Mouse (Mus musculus) neural tube, embryonic 11.5 days (tissue): Measurements from ENCODE around the gene Ttc5. TPM values are rescaled to one million over a fixed set of nuclear protein-coding genes. Genes with fewer than 3 reads are reported as not detected.

Source experiments
- ATAC-seq: fragments of 200-750 bp; cut with Nextera tagmentation; 2 replicates; pipeline ENCODE4 v1.8.0; 2017; ENCODE audit warnings: moderate number of reproducible peaks, mild to moderate bottlenecking, moderate TSS enrichment, moderate library complexity; ENCODE audit not compliant: insufficient read depth, low FRiP score, low TSS enrichment
- DNase-seq: peaks from one replicate; pipeline ENCODE4 v3.0.0-alpha.2; 2015; ENCODE audit warnings: low spot score
- H3K27ac ChIP-seq: fragments of 300-500 bp; sonication (generic); 2 replicates; pipeline ENCODE4 v1.5.1; 2014; ENCODE audit warnings: low read depth, mild to moderate bottlenecking, low read length
- H3K27me3 ChIP-seq: fragments of 300-500 bp; sonication (generic); 2 replicates; pipeline ENCODE4 v1.6.1; 2014; ENCODE audit warnings: mild to moderate bottlenecking, low read length, mixed read lengths; ENCODE audit not compliant: control insufficient read depth, insufficient read depth
- H3K36me3 ChIP-seq: fragments of 300-500 bp; sonication (generic); 2 replicates; pipeline ENCODE4 v1.6.1; 2014; ENCODE audit warnings: mild to moderate bottlenecking, low read length, moderate library complexity, mixed read lengths; ENCODE audit not compliant: control insufficient read depth, insufficient read depth
- H3K4me1 ChIP-seq: fragments of 300-500 bp; sonication (generic); 2 replicates; pipeline ENCODE4 v1.6.1; 2014; ENCODE audit warnings: low read length, mixed read lengths; ENCODE audit not compliant: control insufficient read depth, insufficient read depth
- H3K4me2 ChIP-seq: fragments of 300-500 bp; sonication (generic); 2 replicates; pipeline ENCODE4 v1.6.1; 2014; ENCODE audit warnings: low read depth, mild to moderate bottlenecking, moderate library complexity
- H3K4me3 ChIP-seq: fragments of 300-500 bp; sonication (generic); 2 replicates; pipeline ENCODE4 v1.5.1; 2014; ENCODE audit warnings: low read depth, low read length
- H3K9ac ChIP-seq: fragments of 300-500 bp; sonication (generic); 2 replicates; pipeline ENCODE4 v1.6.1; 2014; ENCODE audit warnings: mild to moderate bottlenecking, low read length
- H3K9me3 ChIP-seq: fragments of 300-500 bp; sonication (generic); 2 replicates; pipeline ENCODE4 v1.6.1; 2016; ENCODE audit warnings: low read length; ENCODE audit not compliant: control insufficient read depth
- WGBS: fragments of 180-500 bp; shearing (Covaris S2); extraction: QIAGEN DNeasy Blood & Tissue Kit; methylation state at CpG from one replicate; pipeline ENCODE4 v1.1.7; 2014; 5-methylcytosine and 5-hydroxymethylcytosine counted together
- polyA plus RNA-seq: library from polyadenylated mRNA; unstranded; fragments of >200 nt; fragmentation: Nextera tagmentation; extraction: Ambion mirVana; gene quantifications from 2 replicates; pipeline ENCODE4 v1.2.1, GENCODE M21; 2014

Gene Ttc5
- 100 and 103 TPM in 2 replicates for polyA plus RNA-seq

DNA sequence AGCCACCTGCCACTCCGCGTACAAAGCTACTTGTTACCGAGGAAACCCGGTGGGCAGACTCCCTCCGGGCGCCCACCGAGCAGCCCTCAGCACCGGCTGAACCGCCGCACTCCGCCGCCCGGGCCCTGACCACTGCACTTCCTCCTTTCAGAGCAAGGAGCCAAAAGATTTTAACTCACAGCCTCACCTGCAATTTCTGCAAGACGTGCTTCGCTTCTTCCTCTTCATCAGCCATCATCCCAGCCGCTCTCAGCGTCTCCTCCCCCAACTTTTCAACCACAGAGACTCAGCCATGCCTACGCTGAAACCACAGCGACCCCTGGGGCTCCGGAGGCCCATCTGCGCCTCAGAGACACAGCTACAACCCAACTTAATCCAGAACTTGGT lies at the start of gene Ttc5:
Gene Ttc5 (minus strand): TSS at position 269 of the 387 bp plus-strand sequence.
- H3K27me3 ChIP-seq = no peaks in the 10 kb centered on the region
- WGBS = under 1% methylated on average over 21 of the region's 21 CpGs
- peak within 1 kb of the TSS; percentile 48 for H3K4me2 ChIP-seq
- 0 out of 2 replicates have a peak within 1 kb of the TSS, but pooled peaks have one; percentile 44 for H3K27ac ChIP-seq
- 0 out of 2 replicates have a peak, but pooled peaks cover 3% of the 10 kb centered on the region for H3K4me1 ChIP-seq
- ATAC-seq (peak; percentile 90), DNase-seq (peak; percentile 92)
- H3K9ac ChIP-seq = peak within 1 kb of the TSS; percentile 76
- peak within 1 kb of the TSS; percentile 83 for H3K4me3 ChIP-seq
- H3K9me3 ChIP-seq = no peaks in the 10 kb centered on the region
- peaks cover 6% of the 10 kb centered on the region for H3K36me3 ChIP-seq

DNA sequence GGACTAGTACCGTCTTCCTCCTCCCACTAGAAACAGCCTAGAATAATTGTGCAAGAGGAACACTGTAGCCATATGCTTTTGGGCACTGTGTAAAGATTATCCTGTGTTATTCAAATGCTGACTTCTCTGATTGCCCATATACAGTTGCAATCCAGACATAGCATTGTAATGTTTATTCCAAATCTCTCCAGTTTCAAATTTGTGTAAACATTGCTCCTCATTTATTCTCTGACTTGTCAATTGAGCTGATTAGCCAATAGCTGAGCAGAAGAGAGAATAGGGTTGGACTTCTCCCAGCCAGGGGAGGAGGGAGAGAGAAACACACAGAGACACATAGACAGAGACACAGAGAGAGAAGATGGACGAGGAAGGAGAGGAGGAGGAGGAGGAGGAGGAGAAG lies 49.1 kb upstream of the Ttc5 start:
- Histone ChIP-seq H3K36me3 (no peaks in the 10 kb centered on the region), H3K9me3 (no peaks in the 10 kb centered on the region), H3K27ac (no peak overlapping the region), H3K27me3 (no peaks in the 10 kb centered on the region), H3K4me1 (no peaks in the 10 kb centered on the region), H3K4me3 (no peak overlapping the region), H3K9ac (no peak overlapping the region), H3K4me2 (no peak overlapping the region)
- ATAC-seq (no peak), DNase-seq (no peak)
- WGBS = 66% methylated on average over 2 of the region's 2 CpGs

DNA sequence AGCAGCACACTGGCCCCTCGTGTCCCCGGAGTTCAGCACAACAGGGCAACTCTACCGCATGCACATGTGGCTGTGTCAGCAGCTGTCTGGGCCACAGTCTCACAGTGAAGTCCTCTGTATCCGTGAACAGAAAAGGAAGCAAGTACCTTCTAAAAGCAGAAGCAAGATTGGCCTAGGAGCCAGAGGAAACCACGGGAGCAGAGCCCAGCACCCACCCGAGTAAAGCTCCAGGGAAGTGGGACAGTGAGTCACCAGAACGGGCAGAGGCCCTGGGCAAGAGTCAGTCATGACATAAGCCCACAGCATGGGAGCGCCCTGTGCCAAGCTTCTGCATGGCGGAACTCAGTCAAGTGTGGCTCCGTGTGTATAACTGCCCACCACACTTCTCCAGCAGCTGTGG lies 48.6 kb upstream of the Ttc5 start:
- Histone ChIP-seq H3K27me3 (no peaks in the 10 kb centered on the region), H3K9ac (no peak overlapping the region), H3K36me3 (no peaks in the 10 kb centered on the region), H3K4me1 (no peaks in the 10 kb centered on the region), H3K4me2 (no peak overlapping the region), H3K9me3 (no peaks in the 10 kb centered on the region), H3K4me3 (no peak overlapping the region), H3K27ac (no peak overlapping the region)
- WGBS = 85% methylated on average over 10 of the region's 10 CpGs
- ATAC-seq = no peak
- DNase-seq = no peak

DNA sequence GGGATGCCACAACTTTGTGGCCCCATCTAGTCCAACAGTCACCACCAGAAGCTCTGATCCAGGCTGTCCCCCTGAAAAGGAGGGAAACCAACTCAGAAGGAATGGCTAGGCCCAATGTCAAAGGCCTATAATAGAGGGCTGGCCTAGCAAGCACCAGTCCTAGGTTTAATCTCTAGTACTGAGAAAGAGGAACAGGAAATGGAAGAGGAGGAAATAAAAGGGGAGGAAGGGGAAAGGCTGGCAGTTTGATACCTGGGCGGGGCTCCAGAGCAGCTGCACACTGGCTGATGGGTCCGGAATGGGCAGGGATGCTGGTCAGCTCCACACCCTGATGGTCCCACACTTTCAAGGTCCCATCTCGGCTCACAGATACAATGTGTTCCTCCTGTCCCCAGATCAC lies 44.6 kb upstream of the Ttc5 start:
- no peaks in the 10 kb centered on the region for H3K27me3 ChIP-seq
- no peak overlapping the region for H3K4me3 ChIP-seq
- no peak overlapping the region for H3K4me2 ChIP-seq
- no peak for DNase-seq
- H3K4me1 ChIP-seq = no peaks in the 10 kb centered on the region
- no peaks in the 10 kb centered on the region for H3K9me3 ChIP-seq
- WGBS = 88% methylated on average over 3 of the region's 3 CpGs
- no peak overlapping the region for H3K9ac ChIP-seq
- ATAC-seq = no peak
- no peaks in the 10 kb centered on the region for H3K36me3 ChIP-seq
- H3K27ac ChIP-seq = no peak overlapping the region

DNA sequence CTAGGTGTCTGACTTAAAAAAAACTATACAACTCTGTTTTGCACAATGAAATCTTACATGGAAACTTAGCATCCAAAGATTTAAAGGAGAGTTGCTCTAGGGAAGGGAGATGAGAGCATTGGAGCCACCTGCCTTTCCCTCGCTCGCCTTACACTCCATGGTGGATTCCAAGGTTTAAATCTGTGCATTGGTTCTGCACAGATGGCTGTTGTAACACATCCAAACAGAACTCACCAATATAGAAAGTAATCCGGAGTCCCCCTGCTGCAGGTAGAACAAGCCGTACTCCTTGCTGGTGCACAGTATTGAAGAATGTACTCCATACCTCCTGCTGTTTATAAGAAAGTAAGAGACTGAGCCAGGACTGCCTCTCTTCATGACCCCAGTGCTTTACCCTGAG lies 41.3 kb upstream of the Ttc5 start:
- Histone ChIP-seq H3K4me2 (no peak overlapping the region), H3K27ac (no peak overlapping the region), H3K4me3 (no peak overlapping the region), H3K36me3 (peaks cover 3% of the 10 kb centered on the region; the same call in 1 of the 2 replicates), H3K27me3 (no peaks in the 10 kb centered on the region), H3K4me1 (no peaks in the 10 kb centered on the region), H3K9ac (no peak overlapping the region), H3K9me3 (no peaks in the 10 kb centered on the region)
- WGBS = 86% methylated on average over 4 of the region's 4 CpGs
- DNase-seq (no peak), ATAC-seq (no peak)

DNA sequence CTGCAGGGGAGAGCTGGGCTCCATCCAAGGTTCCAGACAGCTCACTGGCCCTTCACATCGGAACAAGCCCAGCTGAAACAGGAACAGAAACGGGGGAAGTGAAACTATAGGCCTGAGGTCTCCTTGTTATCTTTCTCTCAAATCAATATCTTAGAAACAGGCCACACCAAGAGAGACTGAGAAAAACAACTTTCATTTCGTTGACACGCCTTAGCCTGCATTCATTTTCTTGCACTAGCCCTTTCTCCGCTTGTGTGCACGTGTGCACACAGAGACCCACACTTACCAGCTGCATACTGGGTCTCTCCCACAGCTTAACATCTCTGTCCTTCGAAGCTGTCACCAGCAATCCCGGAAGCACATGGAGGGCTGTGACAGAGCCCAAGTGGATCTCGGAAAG lies 38.9 kb upstream of the Ttc5 start:
- no peak overlapping the region for H3K9ac ChIP-seq
- H3K27ac ChIP-seq = no peak overlapping the region
- H3K27me3 ChIP-seq = no peaks in the 10 kb centered on the region
- H3K9me3 ChIP-seq = no peaks in the 10 kb centered on the region
- DNase-seq = no peak
- H3K4me2 ChIP-seq = no peak overlapping the region
- ATAC-seq = no peak
- no peak overlapping the region for H3K4me3 ChIP-seq
- 91% methylated on average over 9 of the region's 9 CpGs for WGBS
- peaks cover 8% of the 10 kb centered on the region; the same call in 1 of the 2 replicates for H3K36me3 ChIP-seq
- H3K4me1 ChIP-seq = no peaks in the 10 kb centered on the region

DNA sequence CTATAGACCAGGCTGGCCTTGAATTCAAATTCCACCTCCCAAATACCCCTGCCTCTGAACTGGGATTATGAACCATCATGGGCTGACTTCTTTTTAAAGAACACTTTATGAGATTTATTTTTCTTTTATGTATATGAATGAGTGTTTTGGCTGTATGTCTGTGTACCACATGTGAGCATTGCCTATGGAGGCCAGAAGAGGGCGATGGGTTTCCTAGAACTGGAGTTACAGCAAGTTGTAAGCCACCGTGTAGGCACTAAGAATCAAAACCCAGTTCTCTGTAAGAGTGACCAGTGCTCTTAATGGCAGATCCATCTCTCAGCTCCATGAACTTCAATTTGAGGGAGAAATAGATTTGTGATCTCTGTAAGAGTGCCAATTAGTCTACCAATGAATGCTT lies 37.9 kb upstream of the Ttc5 start:
- no peak overlapping the region for H3K27ac ChIP-seq
- DNase-seq = no peak

DNA sequence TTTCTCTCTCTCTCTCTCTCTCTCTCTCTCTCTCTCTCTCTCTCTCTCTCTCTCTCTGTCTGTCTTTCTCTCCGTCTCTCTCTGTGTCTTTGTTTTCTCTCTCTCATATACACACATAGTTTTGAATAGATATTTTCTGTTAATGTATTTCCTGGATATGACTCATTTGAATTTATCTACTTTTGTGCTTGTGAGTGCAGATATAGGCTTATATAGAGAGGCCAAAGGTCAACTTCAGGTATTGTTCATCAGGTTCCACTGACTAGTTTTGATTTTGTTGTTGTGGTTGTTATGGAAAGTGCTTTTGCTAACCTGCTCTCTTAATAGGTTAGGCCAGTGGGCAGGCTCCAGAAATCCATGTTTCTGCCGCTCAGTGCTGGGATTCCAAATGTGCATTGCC lies 27.7 kb upstream of the Ttc5 start:
- no peaks in the 10 kb centered on the region for H3K4me1 ChIP-seq
- no peak overlapping the region for H3K4me3 ChIP-seq
- DNase-seq (no peak), ATAC-seq (no peak)
- WGBS = 91% methylated on average over 2 of the region's 2 CpGs
- no peaks in the 10 kb centered on the region for H3K27me3 ChIP-seq
- H3K9me3 ChIP-seq = no peaks in the 10 kb centered on the region
- H3K9ac ChIP-seq = no peak overlapping the region
- no peak overlapping the region for H3K4me2 ChIP-seq
- peaks cover 6% of the 10 kb centered on the region for H3K36me3 ChIP-seq
- H3K27ac ChIP-seq = no peak overlapping the region

More for the DNA sequence above, 37.9 kb upstream of the Ttc5 start:
- Histone ChIP-seq H3K4me2 (no peak overlapping the region), H3K4me1 (no peaks in the 10 kb centered on the region), H3K9me3 (no peaks in the 10 kb centered on the region), H3K36me3 (peaks cover 8% of the 10 kb centered on the region; the same call in 1 of the 2 replicates), H3K27me3 (no peaks in the 10 kb centered on the region), H3K9ac (no peak overlapping the region), H3K4me3 (no peak overlapping the region)
- 80% methylated on average over 2 of the region's 2 CpGs for WGBS
- no peak for ATAC-seq

DNA sequence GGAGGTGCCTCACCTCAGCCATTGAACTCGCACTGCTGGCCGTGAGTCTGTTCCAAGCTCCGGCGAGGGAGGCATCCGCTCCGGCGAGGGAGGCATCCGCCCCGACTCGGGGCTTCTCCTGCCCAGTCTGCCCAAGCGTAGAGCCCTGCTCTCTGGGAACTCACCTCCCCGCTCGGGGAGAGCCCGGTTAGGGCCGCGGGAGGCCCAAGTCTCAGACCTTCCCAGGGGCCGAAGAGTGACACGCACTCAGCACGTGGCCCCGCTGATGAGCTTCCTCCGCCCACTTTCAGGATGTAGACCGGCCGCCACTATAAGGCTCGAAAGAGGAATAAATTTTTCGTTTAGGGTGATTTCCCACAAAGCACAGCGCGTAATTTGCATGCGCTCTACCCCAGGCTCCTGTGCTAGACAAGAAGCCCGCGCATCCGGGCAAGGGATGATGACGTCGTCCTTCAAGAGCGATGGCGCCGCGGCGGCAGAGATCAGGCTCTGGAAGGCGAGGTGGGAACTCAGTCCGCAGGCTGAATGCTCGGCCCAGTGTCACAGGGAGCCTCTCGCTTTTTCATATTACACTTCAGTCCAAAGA lies 22.3 kb upstream of the Ttc5 start, which contains the start of the genes Ccnb1ip1 and Parp2:
Gene Ccnb1ip1 (minus strand): TSS at position 246 of the 586 bp plus-strand sequence.
Gene Parp2 (plus strand): TSS at position 355 of the 586 bp plus-strand sequence.
- DNase-seq (peak; percentile 95), ATAC-seq (peak; percentile 96)
- peak within 1 kb of the TSS; percentile 55 for H3K4me2 ChIP-seq
- WGBS = 0% methylated on average over 42 of the region's 42 CpGs
- peak within 1 kb of the TSS; percentile 49 for H3K4me3 ChIP-seq
- H3K36me3 ChIP-seq = no peaks in the 10 kb centered on the region
- H3K27ac ChIP-seq = peak within 1 kb of the TSS; percentile 83
- no peaks in the 10 kb centered on the region for H3K9me3 ChIP-seq
- H3K4me1 ChIP-seq = no peaks in the 10 kb centered on the region
- H3K27me3 ChIP-seq = no peaks in the 10 kb centered on the region
- H3K9ac ChIP-seq = peak within 1 kb of the TSS; percentile 72
